Mouse (Mus musculus) myocyte (in vitro differentiated cells): ENCODE data around the gene Padi2.

Source experiments
- E2F4 ChIP-seq: IDR thresholded peaks from one replicate; pipeline ENCODE4 v1.6.1; 2011; ENCODE audit warnings: mild to moderate bottlenecking, control low read depth, moderate library complexity; ENCODE audit not compliant: insufficient read depth
- MAX ChIP-seq: IDR thresholded peaks from one replicate; pipeline ENCODE4 v1.6.1; 2011; ENCODE audit warnings: low read depth, mild to moderate bottlenecking, control low read depth
- MYOG ChIP-seq, 3 experiments: IDR thresholded peaks; one replicate each; pipeline ENCODE4 v1.6.1; 2011; ENCODE audit warnings: control low read depth in 2 of 3, low read depth in 2 of 3, mild to moderate bottlenecking in 2 of 3; ENCODE audit not compliant: insufficient read length in 2 of 3, control insufficient read depth in 1 of 3, insufficient read depth in 1 of 3
- POLR2A ChIP-seq: IDR thresholded peaks from one replicate; pipeline ENCODE4 v1.6.1; 2011; ENCODE audit warnings: low read depth, mild to moderate bottlenecking, control low read depth, moderate library complexity; ENCODE audit not compliant: insufficient read length
- POLR2AphosphoS2 ChIP-seq: IDR thresholded peaks from one replicate; pipeline ENCODE4 v1.6.1; 2011; ENCODE audit warnings: low read depth, control low read depth; ENCODE audit not compliant: insufficient read length
- SRF ChIP-seq: IDR thresholded peaks from one replicate; pipeline ENCODE4 v1.6.1; 2011; ENCODE audit warnings: low read depth; ENCODE audit not compliant: control insufficient read depth, insufficient read length
- TCF12 ChIP-seq: IDR thresholded peaks from one replicate; pipeline ENCODE4 v1.6.1; 2011; ENCODE audit warnings: mild to moderate bottlenecking, control low read depth; ENCODE audit not compliant: poor library complexity, insufficient read depth, severe bottlenecking
- TCF3 ChIP-seq: IDR thresholded peaks from one replicate; pipeline ENCODE4 v1.6.1; 2011; ENCODE audit warnings: low read depth, control low read depth; ENCODE audit not compliant: insufficient read length
- USF1 ChIP-seq: IDR thresholded peaks from one replicate; pipeline ENCODE4 v1.6.1; 2011; ENCODE audit warnings: low read depth, mild to moderate bottlenecking, control low read depth, moderate library complexity

DNA sequence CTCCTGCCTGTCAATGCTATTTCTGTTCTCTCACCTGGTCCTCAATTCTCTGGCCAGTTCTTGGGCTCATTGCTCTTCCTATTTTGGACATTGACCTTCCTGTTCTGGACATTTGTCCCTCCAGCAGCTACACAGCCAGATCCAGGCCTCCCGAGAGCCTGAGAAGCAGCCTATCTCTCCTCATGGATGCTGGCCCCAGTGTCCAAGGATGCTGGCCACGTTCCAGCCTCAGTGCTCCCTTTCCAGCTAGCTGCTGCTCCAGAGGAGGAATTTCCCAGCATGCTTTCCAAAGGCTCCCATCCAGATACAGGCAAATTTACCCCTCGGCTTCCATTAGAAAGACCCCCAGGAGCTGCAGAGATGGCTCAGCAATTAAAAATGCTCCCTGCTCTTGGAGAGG is 44.4 kb downstream of the Padi2 start:
- TF ChIP-seq POLR2A, result no peak
- TF ChIP-seq TCF3, result no peak
- no peak for TF ChIP-seq TCF12
- no peak for TF ChIP-seq USF1
- TF ChIP-seq MYOG (IDR thresholded peaks at IDR 0.05; ENCODE audit: control insufficient read depth in 1 of 3, insufficient read depth in 1 of 3, insufficient read length in 2 of 3, low read depth in 2 of 3), result no peak
- TF ChIP-seq POLR2AphosphoS2, result no peak
- TF ChIP-seq E2F4, result no peak
- no peak for TF ChIP-seq MAX
- TF ChIP-seq SRF, result no peak
